Mouse (Mus musculus) midbrain, embryonic 14.5 days (tissue): ENCODE data around the gene Spindoc. TPM values are rescaled to one million over a fixed set of nuclear protein-coding genes. Genes with fewer than 3 reads are reported as not detected.

Experiments
- ATAC-seq: fragments of 200-750 bp; cut with Nextera tagmentation; 2 replicates; pipeline ENCODE4 v1.8.0; 2017; ENCODE audit warnings: moderate number of reproducible peaks, moderate library complexity; ENCODE audit not compliant: low FRiP score, low TSS enrichment
- DNase-seq: peaks from one replicate; pipeline ENCODE4 v3.0.0-alpha.2; 2015
- H3K27ac ChIP-seq: fragments of 300-500 bp; sonication (generic); replicated peaks from 2 replicates; pipeline ENCODE4 v1.5.1; 2014; ENCODE audit warnings: mild to moderate bottlenecking, low read depth, low read length, moderate library complexity
- H3K27me3 ChIP-seq: fragments of 300-500 bp; sonication (generic); 2 replicates; pipeline ENCODE4 v1.6.1; 2014; ENCODE audit warnings: low read length, control low read depth, mixed read lengths; ENCODE audit not compliant: control insufficient read depth, insufficient read depth
- H3K36me3 ChIP-seq: fragments of 300-500 bp; sonication (generic); 2 replicates; pipeline ENCODE4 v1.6.1; 2014; ENCODE audit warnings: low read length, control low read depth; ENCODE audit not compliant: control insufficient read depth, insufficient read depth
- H3K4me1 ChIP-seq: fragments of 300-500 bp; sonication (generic); 2 replicates; pipeline ENCODE4 v1.6.1; 2014; ENCODE audit warnings: mild to moderate bottlenecking, antibody characterized with exemption, low read length, control low read depth; ENCODE audit not compliant: control insufficient read depth, insufficient read depth
- H3K4me2 ChIP-seq: fragments of 300-500 bp; sonication (generic); 2 replicates; pipeline ENCODE4 v1.6.1; 2014; ENCODE audit warnings: mild to moderate bottlenecking, low read length, moderate library complexity
- H3K4me3 ChIP-seq: fragments of 300-500 bp; sonication (generic); replicated peaks from 2 replicates; pipeline ENCODE4 v1.5.1; 2014; ENCODE audit warnings: low read depth, low read length
- H3K9ac ChIP-seq: fragments of 300-500 bp; sonication (generic); replicated peaks from 2 replicates; pipeline ENCODE4 v1.6.1; 2014; ENCODE audit warnings: mild to moderate bottlenecking, low read length, moderate library complexity
- H3K9me3 ChIP-seq: fragments of 300-500 bp; sonication (generic); 2 replicates; pipeline ENCODE4 v1.6.1; 2016; ENCODE audit warnings: low read length, control low read depth, mixed read lengths; ENCODE audit not compliant: control insufficient read depth
- WGBS: fragments of 180-500 bp; shearing (Covaris S2); extraction: QIAGEN DNeasy Blood & Tissue Kit; methylation state at CpG from one replicate; pipeline ENCODE4 v1.1.7; 2014; 5-methylcytosine and 5-hydroxymethylcytosine counted together
- polyA plus RNA-seq: library from polyadenylated mRNA; unstranded; fragments of >200 nt; fragmentation: Nextera tagmentation; extraction: Ambion mirVana; gene quantifications from 2 replicates; pipeline ENCODE4 v1.2.1, GENCODE M21; 2014

Gene Spindoc
- 26.9 and 48.1 TPM in 2 replicates for polyA plus RNA-seq

- Histone ChIP-seq H3K9me3 (no peaks in the 10 kb centered on the region), H3K4me1 (peaks cover 28% of the 10 kb centered on the region), H3K36me3 (no peaks in the 10 kb centered on the region), H3K27me3 (no peaks in the 10 kb centered on the region), H3K4me2 (peak within 1 kb of the TSS; percentile 83), H3K4me3 (peak within 1 kb of the TSS; percentile 85), H3K9ac (peak within 1 kb of the TSS; percentile 95), H3K27ac (peak within 1 kb of the TSS; percentile 92)
- DNase-seq (peak; percentile 98), ATAC-seq (peak; percentile 99)
- WGBS, result under 1% methylated on average over 52 of the region's 52 CpGs
Observed at GRCm38 (mm10) chr19:7382903-7383865, at the start of gene Spindoc. Gene Spindoc, minus strand, starts transcription at chr19:7382994.

- Histone ChIP-seq H3K36me3 (peaks cover 94% of the 10 kb centered on the region), H3K4me3 (no peak overlapping the region), H3K27ac (no peak overlapping the region), H3K9ac (no peak overlapping the region), H3K27me3 (no peaks in the 10 kb centered on the region), H3K9me3 (no peaks in the 10 kb centered on the region), H3K4me2 (no peak overlapping the region), H3K4me1 (peaks cover 47% of the 10 kb centered on the region)
- no peak for DNase-seq
- 47% methylated on average over 3 of the region's 3 CpGs for WGBS
- no peak for ATAC-seq
Observed at GRCm38 (mm10) chr19:7425398-7425775, 42.6 kb upstream of the Spindoc start.

DNA sequence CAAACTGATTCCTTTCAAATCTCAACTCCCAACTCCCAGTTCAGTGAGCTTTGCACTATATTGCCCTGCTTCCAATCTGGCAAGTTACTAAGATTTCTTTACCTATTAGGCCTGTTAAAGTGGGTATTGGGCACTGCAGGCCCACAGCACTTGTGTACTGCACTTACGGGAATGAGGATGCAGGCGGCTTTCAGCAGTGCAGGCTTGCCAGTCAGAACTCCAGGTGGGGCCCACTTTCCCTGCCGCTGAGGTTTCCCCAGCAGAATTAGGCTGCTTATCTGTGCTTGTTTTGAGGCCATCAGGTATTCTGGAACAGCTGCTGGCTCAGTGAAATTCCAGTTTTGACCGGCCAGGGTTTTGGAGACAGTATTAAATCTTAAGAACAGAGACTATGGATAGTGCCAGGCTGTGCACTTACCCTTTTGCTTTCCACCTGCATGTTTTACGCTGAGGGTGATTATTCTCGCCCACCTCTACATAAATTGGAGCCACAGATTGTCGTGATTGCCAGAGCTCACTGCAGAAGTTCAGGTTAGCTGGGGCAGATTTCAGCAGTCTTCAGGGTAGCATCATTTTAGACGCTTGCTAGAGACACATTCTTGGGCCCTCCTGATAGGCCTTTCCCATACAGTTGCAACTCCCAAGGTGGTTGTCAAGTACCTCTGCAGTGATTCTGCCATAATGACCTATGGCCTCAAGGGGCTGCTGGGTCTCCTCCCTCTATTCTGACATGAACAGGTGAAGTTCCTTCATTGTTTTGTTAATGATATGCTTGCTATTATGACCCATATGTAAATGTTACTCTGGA, 42.0 kb upstream of the Spindoc start:
- Histone ChIP-seq H3K27me3 (no peaks in the 10 kb centered on the region), H3K9ac (peak overlapping the region; percentile 100; the same call in 1 of the 2 replicates), H3K36me3 (peaks cover 97% of the 10 kb centered on the region), H3K9me3 (no peaks in the 10 kb centered on the region), H3K27ac (peak overlapping the region; percentile 93), H3K4me1 (peaks cover 53% of the 10 kb centered on the region), H3K4me2 (peak overlapping the region; percentile 95), H3K4me3 (0 out of 2 replicates have a peak overlapping the region, but pooled peaks have one; percentile 35)
- peak; percentile 55 for DNase-seq
- 59% methylated on average over 8 of the region's 8 CpGs for WGBS
- ATAC-seq, result no peak

DNA sequence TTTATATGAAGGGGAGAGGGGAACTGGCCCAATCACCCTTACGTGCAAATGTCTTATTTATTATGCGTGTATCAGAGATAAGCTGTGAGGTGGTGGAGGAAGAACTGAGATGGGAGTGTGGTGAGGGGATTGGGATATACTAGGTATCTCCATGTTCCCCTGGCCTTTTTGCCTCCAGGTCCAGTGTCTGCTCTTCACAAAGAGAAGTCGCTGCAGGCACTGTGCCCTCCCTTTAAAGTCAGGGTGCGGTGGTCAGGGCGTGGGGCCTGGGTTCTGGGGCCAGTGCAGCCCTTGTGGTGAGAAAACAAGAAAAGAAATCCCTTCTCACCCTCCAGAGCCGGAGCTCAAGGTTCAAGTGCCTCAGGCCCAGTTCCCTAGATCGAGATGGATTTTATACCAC, 41.3 kb upstream of the Spindoc start:
- Histone ChIP-seq H3K27ac (peak overlapping the region; percentile 93), H3K36me3 (peaks cover 91% of the 10 kb centered on the region), H3K4me2 (peak overlapping the region; percentile 95), H3K4me1 (peaks cover 60% of the 10 kb centered on the region), H3K4me3 (peak overlapping the region; percentile 35), H3K9ac (peak overlapping the region; percentile 100), H3K9me3 (no peaks in the 10 kb centered on the region), H3K27me3 (no peaks in the 10 kb centered on the region)
- no peak for ATAC-seq
- peak; percentile 49 for DNase-seq
- whole genome bisulfite sequencing, result 37% methylated on average over 7 of the region's 7 CpGs

DNA sequence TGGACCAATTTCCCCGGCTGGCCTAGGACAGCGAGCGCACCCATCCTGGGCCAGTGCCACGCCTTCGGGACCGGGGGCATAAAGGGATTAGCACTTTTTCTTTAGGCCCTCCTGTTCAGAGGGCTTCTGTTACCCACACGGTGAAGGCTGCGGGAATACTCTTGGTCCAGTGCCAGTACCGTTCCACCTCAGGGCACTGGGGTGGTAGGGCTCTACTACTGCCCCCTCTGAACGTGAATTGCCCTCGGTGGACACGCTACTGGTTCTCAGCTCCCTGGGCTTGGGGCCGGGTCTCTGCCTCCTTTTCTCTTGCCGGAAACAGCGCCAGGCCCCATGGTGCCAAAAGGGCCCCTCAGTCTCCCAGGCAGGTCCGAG, 40.8 kb upstream of the Spindoc start:
- H3K9me3 ChIP-seq, result no peaks in the 10 kb centered on the region
- DNase-seq (no peak), ATAC-seq (no peak; the same call in 1 of the 2 replicates)
- peak overlapping the region; percentile 95 for H3K4me2 ChIP-seq
- H3K4me1 ChIP-seq, result peaks cover 64% of the 10 kb centered on the region
- H3K27ac ChIP-seq, result peak overlapping the region; percentile 93
- peak overlapping the region; percentile 35 for H3K4me3 ChIP-seq
- H3K27me3 ChIP-seq, result no peaks in the 10 kb centered on the region
- 9% methylated on average over 16 of the region's 16 CpGs for WGBS
- peaks cover 86% of the 10 kb centered on the region for H3K36me3 ChIP-seq
- H3K9ac ChIP-seq, result peak overlapping the region; percentile 100

- WGBS, result 7% methylated on average over 51 of the region's 51 CpGs
- peaks cover 64% of the 10 kb centered on the region for H3K4me1 ChIP-seq
- peaks cover 81% of the 10 kb centered on the region for H3K36me3 ChIP-seq
- peak; percentile 67 for ATAC-seq
- H3K4me3 ChIP-seq, result peak overlapping the region; percentile 35
- peak overlapping the region; percentile 93 for H3K27ac ChIP-seq
- DNase-seq, result peak; percentile 85
- peak overlapping the region; percentile 100 for H3K9ac ChIP-seq
- no peaks in the 10 kb centered on the region for H3K27me3 ChIP-seq
- H3K9me3 ChIP-seq, result no peaks in the 10 kb centered on the region
- H3K4me2 ChIP-seq, result peak overlapping the region; percentile 95
Observed at GRCm38 (mm10) chr19:7423028-7423655, 40.3 kb upstream of the Spindoc start.

DNA sequence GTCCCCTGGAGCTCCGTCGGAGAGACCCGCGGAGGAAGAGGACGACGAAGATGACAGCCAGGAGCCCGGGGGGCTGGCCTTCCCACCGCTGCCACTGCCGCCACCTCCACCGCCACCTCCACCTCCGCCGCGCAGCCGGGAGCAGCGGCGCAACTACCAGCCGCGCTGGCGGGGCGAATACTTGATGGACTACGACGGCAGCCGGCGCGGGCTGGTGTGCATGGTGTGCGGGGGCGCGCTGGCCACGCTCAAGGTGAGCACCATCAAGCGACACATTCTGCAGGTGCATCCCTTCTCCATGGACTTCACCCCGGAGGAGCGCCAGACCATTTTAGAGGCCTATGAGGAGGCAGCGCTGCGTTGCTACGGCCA, 39.8 kb upstream of the Spindoc start:
- DNase-seq, result no peak
- H3K9ac ChIP-seq, result peak overlapping the region; percentile 100
- peak overlapping the region; percentile 93 for H3K27ac ChIP-seq
- peaks cover 64% of the 10 kb centered on the region for H3K4me1 ChIP-seq
- H3K9me3 ChIP-seq, result no peaks in the 10 kb centered on the region
- ATAC-seq, result no peak
- no peaks in the 10 kb centered on the region for H3K27me3 ChIP-seq
- H3K4me2 ChIP-seq, result peak overlapping the region; percentile 95
- H3K36me3 ChIP-seq, result peaks cover 76% of the 10 kb centered on the region
- 3% methylated on average over 35 of the region's 35 CpGs for WGBS
- H3K4me3 ChIP-seq, result peak overlapping the region; percentile 35
